Mouse (Mus musculus) liver, adult (tissue): ENCODE results near the gene Aak1.

Experiments
- GATA4 ChIP-seq: IDR thresholded peaks from 2 replicates; pipeline ENCODE4 v1.6.1; 2014; ENCODE audit warnings: mild to moderate bottlenecking, low read length; ENCODE audit not compliant: insufficient replicate concordance

Gene Aak1

GRCm38 (mm10) chr6:86848915-86849644, at the start of gene Aak1:
TSS of gene Aak1 (plus strand) at chr6:86849517.
- no peak for TF ChIP-seq GATA4

GRCm38 (mm10) chr6:86800467-86800866, 48.9 kb upstream of the Aak1 start:
- no peak for TF ChIP-seq GATA4

- no peak for TF ChIP-seq GATA4
These were observed 47.9 kb upstream of the Aak1 start for GRCm38 (mm10) chr6:86801431-86801830.

- no peak for TF ChIP-seq GATA4
These were observed 44.7 kb upstream of the Aak1 start for GRCm38 (mm10) chr6:86804646-86805045.

- no peak for TF ChIP-seq GATA4
These were observed 42.7 kb upstream of the Aak1 start for GRCm38 (mm10) chr6:86806455-86807086.

- TF ChIP-seq GATA4: no peak
These were observed 36.4 kb upstream of the Aak1 start for GRCm38 (mm10) chr6:86812919-86813318.

- no peak for TF ChIP-seq GATA4
These were observed 36.0 kb upstream of the Aak1 start for GRCm38 (mm10) chr6:86813341-86813740.

- TF ChIP-seq GATA4: no peak
These were observed 34.4 kb upstream of the Aak1 start for GRCm38 (mm10) chr6:86814926-86815325.

- TF ChIP-seq GATA4: no peak
These were observed 33.9 kb upstream of the Aak1 start for GRCm38 (mm10) chr6:86815436-86815835.

GRCm38 (mm10) chr6:86816586-86816985, 32.7 kb upstream of the Aak1 start:
- no peak; the same call in 1 of the 2 replicates for TF ChIP-seq GATA4

- TF ChIP-seq GATA4: no peak
These were observed 30.4 kb upstream of the Aak1 start for GRCm38 (mm10) chr6:86818914-86819313.

GRCm38 (mm10) chr6:86819926-86820325, 29.4 kb upstream of the Aak1 start:
- TF ChIP-seq GATA4: no peak

- TF ChIP-seq GATA4: no peak
These were observed 28.6 kb upstream of the Aak1 start for GRCm38 (mm10) chr6:86820690-86821089.

- no peak for TF ChIP-seq GATA4
These were observed 26.8 kb upstream of the Aak1 start for GRCm38 (mm10) chr6:86822285-86823050.

GRCm38 (mm10) chr6:86823051-86823431, 26.3 kb upstream of the Aak1 start:
- no peak for TF ChIP-seq GATA4

- TF ChIP-seq GATA4: no peak; the same call in 1 of the 2 replicates
These were observed 25.5 kb upstream of the Aak1 start for GRCm38 (mm10) chr6:86823824-86824223.
